Mouse (Mus musculus) testis, adult 2 months (tissue): Measurements from ENCODE around the gene Tktl1.

Experiments used
- CTCF ChIP-seq: fragments of 200-500 bp; IDR thresholded peaks from 2 replicates; pipeline ENCODE4 v1.5.1; 2012; ENCODE audit warnings: low read depth, mild to moderate bottlenecking, inconsistent platforms, low read length, moderate library complexity; ENCODE audit not compliant: control insufficient read depth, insufficient read depth, insufficient replicate concordance
- POLR2A ChIP-seq: fragments of 200-500 bp; IDR thresholded peaks from 2 replicates; pipeline ENCODE4 v1.6.1; 2012; ENCODE audit warnings: low read depth, mild to moderate bottlenecking, inconsistent platforms, low read length, moderate library complexity; ENCODE audit not compliant: control insufficient read depth

GRCm38 (mm10) chrX:74245107-74245506 lies 68.0 kb downstream of the Tktl1 start:
- TF ChIP-seq CTCF (no peak), POLR2A (no peak)
